Mouse (Mus musculus): Measurements from ENCODE around the gene Vmn2r19. TPM values are rescaled to one million over a fixed set of nuclear protein-coding genes. Genes with fewer than 3 reads are reported as not detected.
A peak's percentile ranks its signal among the peaks of the same experiment; 100 is the strongest.
"Not testable (repeated sequence)": the region's sequence is repeated elsewhere in the genome, so short reads cannot be mapped to it uniquely, and the experiment has no call there.

The Vmn2r19 gene
- polyA plus RNA-seq, 1 experiment, result not detected

DNA sequence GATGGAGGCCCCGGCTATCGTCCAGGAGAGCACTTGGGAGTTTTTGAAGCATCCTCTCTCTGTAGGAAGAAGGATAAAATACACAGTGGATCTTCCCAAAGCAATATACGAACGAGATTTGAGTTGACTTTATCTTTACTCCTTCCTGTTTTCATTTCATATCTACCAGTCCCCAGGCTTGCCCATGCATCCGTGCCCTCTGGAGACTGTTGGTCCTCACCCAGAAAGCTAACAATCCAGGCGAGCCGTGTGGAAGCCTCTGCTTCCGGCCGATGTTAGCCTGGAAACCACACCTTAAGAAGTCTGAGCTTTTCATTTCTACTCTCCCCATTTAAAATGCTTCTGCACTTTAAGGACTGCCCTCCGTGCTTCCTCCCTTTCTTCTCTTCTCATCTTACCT lies 19.2 kb upstream of the Vmn2r19 start:
- Histone ChIP-seq H3K4me1 (ENCODE audit: control insufficient read depth, insufficient read depth, low read length) (peaks cover 31% of the 10 kb centered on the region), H3K4me3 (ENCODE audit: insufficient read depth, low read length) (peak overlapping the region; percentile 47), H3K27ac (ENCODE audit: insufficient read depth, low read depth, low read length) (peak overlapping the region; percentile 77)
- TF ChIP-seq POLR2A (IDR thresholded peaks at IDR 0.05; ENCODE audit: borderline replicate concordance, low read depth, low read length) (no peak), CTCF (IDR thresholded peaks at IDR 0.05; ENCODE audit: low read depth, low read length) (no peak)

DNA sequence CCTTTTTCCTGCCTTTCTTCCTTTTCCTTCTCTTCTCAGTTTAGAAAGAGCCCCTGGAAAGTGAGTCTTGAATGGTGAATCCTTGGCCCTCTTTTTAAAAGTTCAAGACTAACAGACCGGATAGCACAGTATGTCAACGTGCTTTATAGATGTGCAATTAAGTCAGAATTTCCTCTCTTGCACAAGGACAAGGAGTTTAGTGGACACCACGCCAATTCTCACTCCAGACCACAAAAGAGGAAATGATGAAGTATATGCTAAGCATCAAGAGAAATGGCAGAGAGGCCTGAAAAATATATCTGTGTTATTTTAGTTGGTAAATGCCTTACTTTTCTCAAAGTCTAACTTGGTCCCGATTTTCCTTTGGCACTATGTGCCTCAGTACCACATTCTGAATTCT lies 18.4 kb upstream of the Vmn2r19 start, which contains the start of gene Clec4e:
Gene Clec4e, minus strand, starts transcription at position 118 of the 400 bp plus-strand sequence.
- Histone ChIP-seq H3K4me3 (ENCODE audit: insufficient read depth, low read length) (peak within 1 kb of the TSS; percentile 47), H3K4me1 (ENCODE audit: control insufficient read depth, insufficient read depth, low read length) (peaks cover 31% of the 10 kb centered on the region), H3K27ac (ENCODE audit: insufficient read depth, low read depth, low read length) (peak within 1 kb of the TSS; percentile 77)
- TF ChIP-seq POLR2A (IDR thresholded peaks at IDR 0.05; ENCODE audit: borderline replicate concordance, low read depth, low read length) (no peak), CTCF (IDR thresholded peaks at IDR 0.05; ENCODE audit: low read depth, low read length) (no peak)

DNA sequence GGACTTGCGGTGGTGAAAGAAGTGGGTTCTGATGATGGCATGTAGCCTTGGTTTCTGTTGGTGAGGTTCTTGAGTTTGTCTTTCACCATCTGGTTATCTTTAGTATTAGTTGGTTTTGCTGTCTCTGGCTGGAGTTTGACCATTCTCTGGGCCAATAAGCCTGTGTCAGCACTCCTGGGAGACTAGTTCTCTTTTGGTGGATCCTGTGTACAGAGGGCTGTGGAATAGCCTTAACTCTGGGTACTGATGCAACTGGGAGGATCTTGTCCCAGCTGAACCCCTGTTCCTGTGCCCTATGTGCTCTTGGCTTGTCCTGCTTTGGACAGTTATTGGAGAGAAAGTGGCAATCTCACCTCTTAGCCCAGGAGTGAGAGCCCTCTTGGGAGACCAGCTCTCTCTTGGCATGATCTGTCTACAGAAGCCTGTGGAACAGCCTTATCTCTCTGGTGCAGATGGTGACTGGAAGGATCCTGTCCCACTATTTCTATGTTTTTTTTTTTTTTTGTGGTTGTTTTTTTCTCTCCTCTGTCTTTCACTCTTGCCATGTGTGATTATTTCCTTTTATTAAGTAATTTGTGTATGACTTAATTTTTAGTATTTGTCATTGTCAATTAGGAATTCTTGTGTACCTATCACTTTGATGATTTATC lies 15.3 kb upstream of the Vmn2r19 start:
- Histone ChIP-seq H3K27ac (ENCODE audit: insufficient read depth, low read depth, low read length) (no peak overlapping the region), H3K4me1 (ENCODE audit: control insufficient read depth, insufficient read depth, low read length) (peaks cover 19% of the 10 kb centered on the region), H3K4me3 (ENCODE audit: insufficient read depth, low read length) (no peak overlapping the region)
- no peak for TF ChIP-seq CTCF (IDR thresholded peaks at IDR 0.05; ENCODE audit: low read depth, low read length)
- no peak for TF ChIP-seq POLR2A (IDR thresholded peaks at IDR 0.05; ENCODE audit: borderline replicate concordance, low read depth, low read length)

DNA sequence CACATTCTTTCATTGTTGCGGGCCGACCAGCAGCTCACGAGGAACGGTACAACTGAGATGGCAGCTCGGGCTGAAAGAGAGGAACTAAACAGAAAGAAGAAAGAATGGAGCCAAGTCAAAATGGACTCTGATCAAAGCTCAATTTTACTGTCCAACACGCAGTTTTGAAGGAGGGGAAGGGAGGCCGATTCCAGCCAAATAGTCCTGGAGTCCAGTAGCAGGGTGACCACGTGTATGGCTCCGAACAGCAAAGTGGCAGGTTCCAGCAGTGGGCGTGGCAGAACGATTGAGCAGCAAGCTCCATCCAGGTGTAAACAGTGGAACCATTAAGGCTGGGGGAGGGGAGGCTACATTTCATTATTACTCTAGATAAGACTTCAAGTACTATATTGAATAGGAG lies 14.6 kb upstream of the Vmn2r19 start:
- not testable (repeated sequence) for H3K27ac ChIP-seq (ENCODE audit: insufficient read depth, low read depth, low read length); H3K4me3 ChIP-seq (ENCODE audit: insufficient read depth, low read length)
- peaks cover 14% of the 10 kb centered on the region for H3K4me1 ChIP-seq (ENCODE audit: control insufficient read depth, insufficient read depth, low read length)

DNA sequence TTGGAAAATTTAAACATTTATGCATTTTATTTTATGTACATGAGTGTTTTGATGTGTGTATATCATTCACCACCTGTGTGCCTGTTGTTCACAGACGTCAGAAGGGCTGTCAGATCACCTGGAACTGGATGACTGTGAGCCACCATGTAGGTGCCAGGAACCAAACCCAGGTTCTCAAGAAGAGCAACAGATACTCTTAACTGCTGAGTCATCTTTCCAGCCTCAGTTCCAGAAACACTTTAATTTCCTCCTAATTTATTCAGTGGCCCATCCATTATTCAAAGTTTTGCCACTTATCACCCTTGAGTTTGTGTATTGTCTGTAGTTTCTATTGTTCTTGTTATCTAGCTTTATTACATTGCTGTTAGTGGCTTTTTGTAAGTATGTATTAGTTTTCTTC lies 11.4 kb upstream of the Vmn2r19 start:
- no peak overlapping the region for H3K4me3 ChIP-seq (ENCODE audit: insufficient read depth, low read length)
- H3K27ac ChIP-seq (ENCODE audit: insufficient read depth, low read depth, low read length), result no peak overlapping the region
- H3K4me1 ChIP-seq (ENCODE audit: control insufficient read depth, insufficient read depth, low read length), result peaks cover 2% of the 10 kb centered on the region; the same call in 1 of the 2 replicates
- no peak for TF ChIP-seq CTCF (IDR thresholded peaks at IDR 0.05; ENCODE audit: low read depth, low read length)
- TF ChIP-seq POLR2A (IDR thresholded peaks at IDR 0.05; ENCODE audit: borderline replicate concordance, low read depth, low read length), result no peak

DNA sequence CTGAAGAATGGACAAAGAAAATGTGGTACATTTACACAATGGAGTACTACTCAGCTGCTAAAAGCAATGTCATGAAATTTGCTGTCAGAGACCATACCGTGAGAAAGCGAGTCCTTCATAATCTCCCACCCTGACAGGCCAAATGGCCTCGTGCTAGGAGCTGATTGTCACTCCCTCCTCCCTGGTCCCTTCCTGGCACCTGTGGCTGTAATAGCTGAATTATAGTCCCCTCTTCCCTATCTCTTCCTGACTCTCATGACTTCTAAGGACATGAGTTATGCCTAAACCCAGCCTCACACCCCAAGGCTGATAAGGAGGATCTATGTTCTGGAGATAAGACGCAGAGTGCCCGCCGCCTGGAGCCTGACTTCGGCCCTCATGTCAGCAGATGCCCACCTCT lies 1.8 kb upstream of the Vmn2r19 start:
- not testable (repeated sequence) for H3K4me1 ChIP-seq (ENCODE audit: control insufficient read depth, insufficient read depth, low read length); H3K27ac ChIP-seq (ENCODE audit: insufficient read depth, low read depth, low read length); H3K4me3 ChIP-seq (ENCODE audit: insufficient read depth, low read length)

DNA sequence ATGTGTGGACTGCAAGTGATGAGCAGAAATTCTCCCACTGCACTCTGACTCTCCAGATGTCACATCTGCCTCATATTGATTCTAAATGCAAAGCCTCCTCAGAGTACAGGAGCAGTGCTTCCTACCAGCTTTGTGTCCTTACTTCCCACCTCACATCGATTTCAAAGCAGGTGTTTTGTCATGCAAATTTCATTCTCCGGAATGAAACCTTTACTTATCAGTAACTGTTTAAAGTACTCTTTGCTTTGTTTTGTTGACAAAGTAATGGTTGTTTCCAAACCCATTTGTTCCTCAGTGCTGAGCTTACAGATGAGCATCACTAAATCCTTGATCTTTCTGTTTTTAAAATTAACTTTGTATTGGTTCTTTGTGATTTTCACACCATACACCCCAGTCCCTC lies 24.4 kb downstream of the Vmn2r19 start:
- H3K27ac ChIP-seq (ENCODE audit: insufficient read depth, low read depth, low read length), result no peak overlapping the region
- TF ChIP-seq CTCF (IDR thresholded peaks at IDR 0.05; ENCODE audit: low read depth, low read length) (no peak), POLR2A (IDR thresholded peaks at IDR 0.05; ENCODE audit: borderline replicate concordance, low read depth, low read length) (no peak)
- no peak overlapping the region for H3K4me3 ChIP-seq (ENCODE audit: insufficient read depth, low read length)
- no peaks in the 10 kb centered on the region for H3K4me1 ChIP-seq (ENCODE audit: control insufficient read depth, insufficient read depth, low read length)

DNA sequence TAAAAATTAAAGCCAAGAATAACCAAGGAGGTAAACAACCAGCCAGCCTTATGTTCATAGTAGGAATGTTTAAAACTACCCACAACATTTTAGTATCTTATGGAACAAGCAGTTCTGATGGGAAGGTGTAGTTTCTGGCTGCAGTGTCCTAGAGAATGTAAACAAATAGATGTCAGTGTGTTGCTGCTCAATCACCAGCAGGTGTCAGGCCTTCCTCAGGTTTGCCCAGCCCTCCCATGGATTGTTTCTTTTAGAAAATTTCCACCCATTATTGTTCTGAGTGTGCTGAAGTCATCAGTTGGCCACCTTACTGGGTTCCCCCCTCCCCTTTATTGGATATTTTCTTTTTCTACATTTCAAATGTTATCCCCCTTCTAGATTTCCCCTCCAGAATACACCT lies 32.0 kb downstream of the Vmn2r19 start:
- TF ChIP-seq POLR2A (IDR thresholded peaks at IDR 0.05; ENCODE audit: borderline replicate concordance, low read depth, low read length), result no peak
- no peak; the same call in 1 of the 2 replicates for TF ChIP-seq CTCF (IDR thresholded peaks at IDR 0.05; ENCODE audit: low read depth, low read length)
- no peak overlapping the region for H3K27ac ChIP-seq (ENCODE audit: insufficient read depth, low read depth, low read length)
- H3K4me1 ChIP-seq (ENCODE audit: control insufficient read depth, insufficient read depth, low read length), result no peaks in the 10 kb centered on the region
- no peak overlapping the region for H3K4me3 ChIP-seq (ENCODE audit: insufficient read depth, low read length)

DNA sequence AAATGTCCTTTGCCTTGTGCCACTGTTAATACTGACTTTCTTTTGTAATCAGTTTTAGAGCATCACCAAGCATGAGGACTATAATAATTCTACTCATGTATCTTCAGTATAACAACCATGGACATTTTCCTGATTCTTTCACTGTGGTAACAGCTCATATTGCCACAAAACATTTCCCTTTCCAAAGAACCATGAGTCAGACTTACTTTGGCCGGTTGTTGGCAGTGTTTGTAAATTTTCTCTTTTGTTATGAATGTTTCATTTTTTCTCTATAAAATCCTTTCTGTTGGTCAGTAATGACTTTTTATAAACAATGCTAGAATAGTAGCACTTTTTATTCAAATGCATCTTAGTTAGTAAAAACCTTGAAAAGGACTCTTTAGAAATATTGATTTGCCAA lies 38.0 kb downstream of the Vmn2r19 start:
- TF ChIP-seq CTCF (IDR thresholded peaks at IDR 0.05; ENCODE audit: low read depth, low read length) (no peak), POLR2A (IDR thresholded peaks at IDR 0.05; ENCODE audit: borderline replicate concordance, low read depth, low read length) (no peak)
- no peak overlapping the region for H3K4me3 ChIP-seq (ENCODE audit: insufficient read depth, low read length)
- H3K27ac ChIP-seq (ENCODE audit: insufficient read depth, low read depth, low read length), result no peak overlapping the region

More for the DNA sequence above, 38.0 kb downstream of the Vmn2r19 start:
- no peaks in the 10 kb centered on the region for H3K4me1 ChIP-seq (ENCODE audit: control insufficient read depth, insufficient read depth, low read length)

Other genes with a start within 250 kb of the Vmn2r19 start
- 591 and 603 TPM in 2 replicates for gene Clec4a2, start 201.9 kb upstream of the Vmn2r19 start, polyA plus RNA-seq (2012; ENCODE audit: insufficient read depth, insufficient read length, missing spikeins)
- gene Clec4b2, start 135.4 kb upstream of the Vmn2r19 start, polyA plus RNA-seq (2012; ENCODE audit: insufficient read depth, insufficient read length, missing spikeins), result not detected in 2 replicates
- gene Clec4n, start 78.5 kb upstream of the Vmn2r19 start, polyA plus RNA-seq (2012; ENCODE audit: insufficient read depth, insufficient read length, missing spikeins), result 161 and 162 TPM in 2 replicates
- gene Clec4d, start 46.2 kb upstream of the Vmn2r19 start, polyA plus RNA-seq (2012; ENCODE audit: insufficient read depth, insufficient read length, missing spikeins), result 1,180 and 1,280 TPM in 2 replicates
- 30.8 and 49.5 TPM in 2 replicates for gene Clec4e, start 18.5 kb upstream of the Vmn2r19 start, polyA plus RNA-seq (2012; ENCODE audit: insufficient read depth, insufficient read length, missing spikeins)
- 0.05 and 0.07 TPM in 2 replicates for gene Vmn2r20, start 109.8 kb downstream of the Vmn2r19 start, polyA plus RNA-seq (2012; ENCODE audit: insufficient read depth, insufficient read length, missing spikeins)
- not detected in 2 replicates for gene Vmn2r21, start 225.1 kb downstream of the Vmn2r19 start, polyA plus RNA-seq (2012; ENCODE audit: insufficient read depth, insufficient read length, missing spikeins)

All from bone marrow macrophage, adult 2 months (primary cell).